Mouse (Mus musculus) ES-Bruce4 (cell line): ENCODE data around the gene Otud7a.

ENCODE experiments used
- CTCF ChIP-seq: IDR thresholded peaks from one replicate; pipeline ENCODE4 v1.8.1; 2011; ENCODE audit warnings: low read depth, low read length
- EP300 ChIP-seq: IDR thresholded peaks from 2 replicates; pipeline ENCODE4 v1.6.1; 2011; ENCODE audit warnings: low read depth, low read length; ENCODE audit not compliant: insufficient read depth
- POLR2A ChIP-seq: IDR thresholded peaks from one replicate; pipeline ENCODE4 v1.8.1; 2011; ENCODE audit warnings: low read length; ENCODE audit not compliant: insufficient read depth

DNA sequence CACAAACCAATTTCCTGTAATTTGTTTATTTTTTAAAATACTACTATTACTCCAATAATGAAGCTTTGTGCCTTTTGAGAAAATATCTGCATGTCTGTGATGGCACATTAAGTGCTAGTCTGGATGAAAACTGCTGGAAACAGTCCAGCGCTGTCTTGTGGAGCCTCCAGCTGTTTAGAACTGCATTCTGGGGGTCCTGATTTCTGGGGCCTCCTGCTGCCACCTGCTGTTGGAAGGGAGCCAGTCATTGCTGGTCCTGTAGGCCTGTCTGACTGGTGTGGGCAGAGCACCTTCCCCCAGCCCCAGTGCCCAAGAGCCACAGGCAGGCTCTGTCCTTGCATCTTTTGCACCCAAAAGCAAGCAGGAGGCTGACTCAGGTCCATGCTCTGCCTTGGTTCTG, 65.3 kb downstream of the Otud7a start:
- peak; percentile 34 for TF ChIP-seq CTCF
- no peak for TF ChIP-seq POLR2A
- no peak for TF ChIP-seq EP300
